Mouse (Mus musculus) spleen, adult 18-20 months (tissue): ENCODE data around the gene Dgkh.
"Not testable (repeated sequence)": the region's sequence is repeated elsewhere in the genome, so short reads cannot be mapped to it uniquely, and the experiment has no call there.

ENCODE experiments used
- DNase-seq, 2 experiments: peaks; one replicate each; pipeline ENCODE4 v3.0.0; 2022; ENCODE audit warnings: mixed read lengths in 2 of 2

Dgkh gene

DNA sequence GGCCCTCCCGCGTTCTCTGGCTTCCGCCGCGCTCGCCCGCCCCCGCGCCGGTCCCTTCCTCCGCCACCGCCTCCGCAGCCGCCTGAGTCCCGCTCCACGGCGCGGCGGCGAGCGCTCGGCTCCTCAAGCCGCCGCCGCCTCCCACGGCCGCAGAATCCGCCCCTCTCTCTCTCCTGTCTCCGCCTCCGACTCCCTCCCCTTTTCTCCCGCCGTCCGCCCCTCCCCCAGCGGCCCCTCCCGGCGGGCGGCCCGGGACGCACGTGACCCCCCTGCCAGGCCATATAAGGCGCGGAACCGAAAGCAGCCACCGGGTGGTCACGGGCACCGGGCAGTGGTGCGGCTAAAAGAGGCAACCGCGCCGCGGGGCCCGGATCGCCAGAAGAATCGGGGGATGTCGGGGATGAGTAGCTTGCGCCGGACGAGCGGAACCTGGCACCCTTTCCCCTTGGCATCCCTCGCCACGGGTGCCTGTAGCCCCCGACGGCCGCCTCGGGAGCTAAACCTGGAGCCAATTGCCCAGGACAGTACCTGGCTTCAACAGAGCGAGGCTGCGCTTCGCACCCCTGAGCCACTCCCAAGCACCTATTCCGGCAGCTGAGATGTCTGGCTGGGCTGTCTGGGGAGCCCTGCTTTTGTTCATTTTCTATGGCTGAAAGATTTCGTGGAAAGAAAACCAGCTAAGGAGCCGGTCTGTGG lies at the start of gene Dgkh:
Dgkh (minus strand) TSS at position 160 of the 696 bp plus-strand sequence.
- DNase-seq, result peak; percentile 81 to 84

DNA sequence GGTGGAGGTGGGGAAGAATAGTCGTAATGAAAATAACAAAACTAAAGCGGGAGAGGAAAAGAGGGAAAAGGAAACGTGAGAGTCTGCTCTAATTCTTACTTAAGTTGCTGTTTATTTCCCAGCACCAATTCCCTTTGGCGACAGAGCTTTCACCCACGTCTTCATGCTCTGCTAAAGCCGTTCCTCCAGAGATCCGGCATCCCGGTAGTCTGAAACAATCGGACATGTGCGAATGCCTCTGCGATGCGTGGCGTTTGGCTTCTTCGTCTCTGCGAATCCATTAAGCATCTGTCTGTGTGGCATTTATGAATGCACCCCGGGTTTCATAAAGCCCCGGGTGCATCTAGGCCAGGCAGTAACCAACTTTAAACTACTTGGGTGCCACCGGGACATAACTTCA lies 44.6 kb upstream of the Dgkh start:
- no peak for DNase-seq

DNA sequence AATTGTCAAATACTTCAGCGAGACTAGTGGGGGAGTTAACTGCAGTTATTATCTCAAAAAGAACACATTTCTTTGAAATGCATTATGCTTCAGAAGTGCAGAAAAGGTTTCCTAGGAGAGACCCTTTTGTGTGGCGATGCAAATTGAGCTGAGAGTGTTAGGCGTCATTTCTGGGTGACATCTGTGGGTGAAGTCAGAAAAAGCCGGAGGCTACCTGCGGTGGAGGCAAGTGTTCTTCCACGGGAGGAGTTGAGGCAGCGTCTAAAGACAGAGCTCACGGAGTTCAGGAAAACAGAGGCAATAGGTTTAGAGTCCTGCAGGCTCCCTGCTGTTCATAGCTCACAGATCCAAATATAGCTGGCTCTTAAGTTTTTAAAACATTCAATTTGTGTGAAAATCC lies 44.1 kb upstream of the Dgkh start:
- DNase-seq, result no peak

DNA sequence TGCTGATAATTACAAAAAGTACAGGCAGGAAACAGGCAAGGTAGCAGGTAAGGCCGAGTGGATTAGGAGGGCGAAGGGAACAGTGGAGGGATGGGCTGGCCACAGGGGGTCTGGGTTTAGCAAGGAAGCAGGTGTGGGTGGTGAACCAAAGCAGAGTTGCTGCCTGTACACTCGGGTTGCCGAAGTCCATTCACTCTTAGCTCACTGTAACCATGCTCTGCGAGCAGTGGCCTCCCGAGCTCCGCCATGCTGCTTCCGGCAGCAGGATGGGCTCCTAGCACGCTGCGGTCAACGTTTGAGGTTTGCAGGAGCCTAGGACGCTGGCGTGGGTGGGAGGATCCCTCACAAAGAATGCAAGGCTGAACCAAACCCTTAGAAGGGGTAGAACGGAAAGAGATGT lies 43.1 kb upstream of the Dgkh start:
- no peak for DNase-seq

DNA sequence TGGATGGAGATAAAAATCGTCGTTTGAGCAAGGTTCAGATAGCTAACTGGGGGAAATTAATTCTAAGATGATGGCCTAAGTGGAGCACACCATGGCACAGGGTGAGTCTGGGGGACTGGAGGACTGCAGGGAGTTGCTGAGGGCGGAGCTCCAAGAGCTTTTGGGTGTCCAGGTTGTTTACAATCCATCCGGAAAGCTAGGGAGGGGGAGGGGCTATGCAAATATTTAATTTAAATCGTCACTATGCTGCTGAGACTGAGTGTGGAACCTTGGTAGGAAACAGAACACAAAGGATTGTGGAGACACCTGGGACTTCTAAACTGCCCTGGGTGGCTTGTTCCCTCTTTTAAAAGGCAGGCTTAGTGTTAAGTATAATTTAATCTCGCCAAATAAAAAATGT lies 42.6 kb upstream of the Dgkh start:
- DNase-seq, result no peak

DNA sequence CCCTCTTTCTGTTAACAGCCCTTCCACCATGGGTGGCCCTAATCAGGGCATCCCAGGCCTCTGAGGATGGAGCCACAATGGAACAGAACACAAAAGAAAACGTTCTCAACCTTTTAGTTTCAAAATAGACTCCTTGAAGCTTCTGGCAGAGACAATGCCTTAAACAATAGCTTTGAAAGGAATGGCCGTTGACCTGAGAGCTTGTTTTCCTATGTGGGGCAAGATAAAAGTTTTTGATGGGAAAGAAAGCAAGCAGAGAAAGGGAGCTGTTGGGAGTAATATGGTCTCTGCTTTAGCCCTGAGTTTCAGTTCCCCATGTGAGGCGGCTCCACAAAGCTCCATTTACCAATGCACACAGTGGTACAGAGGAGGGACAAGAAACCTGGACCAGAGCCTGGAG lies 37.9 kb upstream of the Dgkh start:
- DNase-seq, result no peak

DNA sequence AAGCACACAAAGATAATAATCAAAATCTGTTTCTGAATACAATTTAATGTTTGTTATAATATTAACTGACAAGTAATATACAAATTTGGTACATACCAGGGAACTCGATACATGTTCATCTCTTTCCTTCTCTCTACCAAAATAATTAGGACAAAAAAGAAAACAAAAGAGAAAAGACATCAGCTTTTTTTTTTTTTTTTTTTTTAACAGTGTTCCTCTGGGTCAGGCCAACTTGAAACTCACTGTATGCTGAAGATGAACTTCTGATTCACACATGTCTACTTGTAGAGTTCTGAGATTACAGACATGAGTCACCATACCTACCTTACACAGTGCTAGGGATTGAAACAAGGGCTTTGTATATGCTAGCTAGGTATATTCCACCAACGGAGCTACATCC lies 28.5 kb upstream of the Dgkh start:
- no peak for DNase-seq

DNA sequence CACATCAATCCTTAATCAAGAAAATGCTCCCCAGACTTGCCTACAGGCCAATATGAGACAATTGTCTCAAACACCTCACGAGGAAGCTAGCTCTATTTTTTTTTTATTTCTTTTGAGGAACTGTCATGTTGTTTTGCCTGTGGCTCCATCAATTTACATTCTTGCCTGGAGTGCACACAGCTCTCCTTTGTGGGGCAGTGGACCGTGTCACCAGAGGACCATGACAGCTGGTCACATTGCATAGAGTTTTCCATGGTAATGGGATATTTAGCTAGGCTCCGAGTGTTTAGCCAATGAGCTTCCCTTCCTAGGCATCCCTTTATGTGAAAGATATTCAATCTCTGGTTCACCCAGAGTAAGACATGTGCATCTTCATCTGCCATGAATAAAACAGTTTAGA lies 26.9 kb upstream of the Dgkh start:
- no peak for DNase-seq

DNA sequence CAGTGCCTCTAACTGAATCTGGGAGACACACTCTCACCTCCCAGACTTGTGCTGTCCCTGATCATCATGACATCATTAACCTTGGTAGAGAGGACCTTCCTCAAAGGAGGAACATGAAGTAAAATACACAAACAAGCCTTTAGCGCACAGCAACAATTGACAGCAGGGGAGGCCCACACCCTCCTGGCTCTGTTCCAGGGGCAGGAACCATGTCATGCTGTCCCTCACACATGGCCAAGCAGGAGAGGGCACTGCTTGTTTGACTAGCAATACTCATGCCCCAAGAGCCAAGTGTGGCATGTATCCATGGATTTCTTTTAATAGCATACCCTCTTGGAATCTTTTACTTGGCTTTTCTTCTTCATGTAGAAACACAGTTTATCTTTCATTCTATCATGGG lies 22.7 kb upstream of the Dgkh start:
- DNase-seq, result no peak

DNA sequence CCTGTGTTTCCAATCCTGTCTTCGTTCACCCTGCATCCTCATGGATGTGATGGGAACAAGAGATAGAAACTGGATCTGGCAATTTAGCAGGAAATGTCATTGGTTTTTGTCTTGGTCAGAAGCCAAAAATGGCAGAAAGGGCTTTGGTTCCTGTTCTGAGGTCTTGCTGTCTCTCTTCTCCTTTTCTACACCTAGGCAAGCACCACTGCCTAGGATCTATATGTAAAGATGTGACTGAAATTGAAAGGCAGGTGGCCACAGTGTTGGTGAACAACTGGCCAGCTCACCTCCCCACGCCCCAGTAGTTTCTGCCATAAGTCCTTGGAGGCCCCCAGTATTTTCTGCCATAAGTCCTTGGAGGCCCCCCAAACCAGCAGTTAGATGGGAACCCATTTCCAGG lies 16.1 kb upstream of the Dgkh start:
- no peak for DNase-seq

DNA sequence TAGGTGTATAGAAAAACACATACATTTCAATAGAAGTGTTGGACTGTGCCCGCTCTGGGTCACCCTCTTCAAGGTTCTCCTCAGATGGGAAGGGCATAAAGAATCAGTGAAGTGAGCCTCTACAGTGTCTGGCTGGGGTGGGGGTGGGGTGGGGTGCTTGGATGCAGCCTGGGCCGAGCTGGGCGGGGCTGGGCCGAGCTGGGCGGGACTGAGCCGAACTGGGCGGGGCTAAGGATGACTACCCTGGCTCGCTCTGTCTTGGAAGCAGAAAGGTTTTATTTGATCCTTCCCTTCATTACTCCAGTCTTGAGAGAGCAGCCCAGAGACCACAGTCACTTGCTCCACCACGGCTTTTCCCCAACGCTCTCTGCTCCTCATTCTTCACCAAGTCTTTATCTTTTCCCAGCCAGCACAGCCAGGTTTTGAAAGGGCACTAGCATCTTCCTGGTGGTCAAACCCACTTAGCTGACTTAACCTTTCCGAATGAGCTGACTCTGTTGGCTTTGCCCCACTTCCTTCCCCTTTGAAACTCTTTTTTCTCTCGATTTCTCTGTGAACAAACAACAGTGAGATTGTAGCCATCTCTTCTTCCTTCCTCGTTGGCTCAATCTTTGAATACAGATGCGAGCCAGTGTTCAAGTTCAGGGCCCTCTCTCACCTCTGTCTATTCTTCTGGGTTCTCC lies 15.5 kb upstream of the Dgkh start:
- no peak for DNase-seq

DNA sequence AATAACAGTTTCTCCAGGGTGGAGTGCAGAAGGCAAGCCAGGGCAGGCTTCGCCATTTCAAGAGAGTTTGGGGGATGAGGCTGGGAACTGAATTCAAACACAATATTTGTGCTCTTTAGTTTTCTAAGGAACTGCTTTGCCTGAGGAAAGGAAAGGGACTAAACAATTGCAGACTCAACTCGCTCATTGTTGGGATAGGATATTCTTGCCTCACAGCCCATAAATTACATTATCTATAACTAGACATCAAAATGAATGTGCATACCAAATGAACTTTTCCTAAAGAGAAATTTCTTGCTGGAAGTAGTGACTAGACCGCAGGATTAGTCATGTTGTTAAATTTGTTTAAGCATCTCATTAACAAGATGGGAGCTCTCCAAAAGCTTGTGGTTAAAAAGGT lies 14.9 kb upstream of the Dgkh start:
- DNase-seq, result no peak

DNA sequence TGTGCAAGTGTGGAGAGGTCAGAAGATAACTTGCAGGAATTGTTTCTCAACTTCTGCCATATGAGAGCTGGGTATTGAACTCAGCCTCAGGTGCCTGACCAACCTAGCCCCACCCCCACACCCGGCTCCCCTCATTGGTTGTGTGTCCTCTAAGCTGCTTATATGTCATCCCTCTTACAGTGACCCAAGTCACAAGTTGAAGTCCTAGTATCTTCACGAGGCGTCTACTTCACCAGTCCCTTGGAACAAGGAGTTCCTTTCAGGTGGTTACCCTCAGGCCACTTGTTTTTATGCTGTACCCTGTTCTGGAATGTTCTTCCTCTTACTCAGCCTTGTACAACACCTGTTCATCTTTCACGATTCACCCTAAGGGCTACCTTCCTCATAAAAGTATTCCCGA lies 2.0 kb upstream of the Dgkh start:
- DNase-seq, result no peak

DNA sequence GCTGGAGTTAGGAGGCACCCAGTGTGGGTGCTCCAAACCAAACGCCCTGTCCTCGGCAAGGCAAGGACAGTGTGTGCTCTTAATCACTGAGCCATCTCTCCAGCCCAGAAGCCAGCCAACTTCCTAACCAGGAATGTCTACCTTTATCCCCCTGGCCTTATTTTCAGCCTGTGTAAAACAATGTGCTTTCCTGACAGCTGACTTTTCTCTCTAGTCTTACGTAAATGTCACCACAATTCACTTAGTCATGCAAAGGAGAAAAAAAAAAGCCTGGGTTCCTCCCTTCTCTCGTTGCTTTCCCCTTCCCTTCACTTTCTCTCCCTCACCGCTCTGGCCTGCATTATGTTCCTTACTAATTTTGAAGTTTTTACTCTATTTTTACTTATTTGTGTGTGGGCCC lies 1.6 kb upstream of the Dgkh start:
- not testable (repeated sequence) for DNase-seq

DNA sequence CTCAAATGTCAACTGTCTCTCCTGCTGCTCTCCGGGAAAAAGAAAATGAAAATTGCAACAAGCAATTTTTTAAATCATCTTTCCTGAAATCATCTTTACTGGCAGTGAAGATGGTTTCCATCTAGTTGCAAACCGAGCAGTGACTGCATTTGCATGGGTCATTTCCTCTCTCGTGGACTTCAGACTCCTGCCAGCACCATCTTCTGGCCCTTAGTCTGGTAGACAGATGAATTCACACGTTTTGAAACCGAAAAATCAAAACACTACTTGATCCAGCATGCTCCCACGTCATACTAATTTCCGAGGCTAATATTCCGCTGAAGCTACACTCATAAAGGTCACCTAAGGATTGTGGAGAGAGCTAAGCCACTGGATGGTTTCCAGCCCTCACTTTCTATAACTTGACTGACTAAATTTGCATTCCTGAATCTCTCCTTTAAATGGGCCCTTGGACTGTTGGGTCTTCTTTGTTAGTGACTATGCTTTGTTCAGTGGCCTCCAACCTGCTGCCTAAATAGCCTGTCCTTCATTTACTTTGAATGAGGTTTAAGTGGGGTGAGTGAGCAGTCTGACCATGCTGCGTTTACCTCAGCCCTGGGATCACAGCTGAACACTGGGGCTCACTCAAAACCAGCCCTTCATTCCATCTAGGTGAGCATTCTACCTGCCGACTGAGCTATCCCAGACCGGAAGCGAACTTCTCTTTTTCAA lies 945 bp upstream of the Dgkh start:
- DNase-seq, result no peak

DNA sequence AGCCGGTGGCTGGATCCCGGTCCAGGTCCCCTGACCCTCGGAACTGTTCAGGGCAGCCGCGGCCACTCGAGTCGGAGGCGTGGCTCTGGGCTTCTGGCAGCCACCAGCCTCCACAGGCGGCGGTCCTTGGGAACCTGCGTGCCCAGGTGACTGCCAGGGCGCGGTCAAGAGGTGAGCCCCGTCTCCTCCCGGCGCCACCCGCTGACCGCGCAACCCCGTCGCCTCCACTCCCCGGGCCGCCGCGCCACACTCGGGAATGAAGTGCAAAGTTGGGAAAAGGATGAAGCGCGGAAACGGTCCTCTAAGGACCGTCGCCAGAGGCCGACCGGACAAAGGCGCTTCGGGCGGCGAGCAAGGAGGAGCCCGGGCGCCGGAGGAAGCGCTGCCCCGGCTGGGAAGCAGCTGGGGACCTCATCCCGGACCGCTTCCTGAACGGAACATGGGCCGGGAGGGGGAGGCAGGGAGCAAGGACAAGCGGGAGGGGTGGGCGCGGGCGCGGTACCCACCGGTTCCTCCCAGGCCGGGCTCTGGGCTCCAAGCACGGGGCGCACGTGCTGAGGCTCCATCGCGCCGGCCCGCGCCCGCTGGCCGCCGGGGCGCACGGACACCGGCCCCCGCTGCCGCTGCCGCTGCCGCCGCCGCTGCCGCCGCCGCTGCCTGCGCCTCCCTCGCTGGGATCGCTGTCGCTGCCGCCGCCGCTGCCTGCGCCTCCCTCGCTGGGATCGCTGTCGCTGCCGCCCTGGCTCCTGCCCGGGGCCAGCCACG lies 542 bp downstream of the Dgkh start:
- peak in 1 of 2 experiments; percentile 25 for DNase-seq

DNA sequence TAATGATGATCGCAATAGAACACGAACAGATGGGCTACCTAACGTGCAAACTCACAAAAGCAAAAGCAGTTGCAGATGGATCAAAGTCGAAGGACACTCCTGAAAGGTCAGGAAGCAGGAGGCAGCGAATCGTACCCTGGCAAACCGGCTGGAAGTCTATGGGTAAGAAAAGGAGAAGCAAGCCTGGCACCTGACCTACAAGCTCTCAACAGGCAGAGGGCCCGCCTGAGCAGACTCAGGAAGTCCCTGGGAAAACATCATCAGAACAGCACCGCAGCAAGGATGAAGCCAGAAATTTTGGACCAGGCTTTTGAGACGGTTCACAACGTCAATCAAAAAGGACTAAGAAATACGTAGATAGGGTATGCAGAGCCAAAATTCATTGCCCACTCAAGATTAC lies 1.3 kb downstream of the Dgkh start:
- peak in 1 of 2 experiments; percentile 24 for DNase-seq

DNA sequence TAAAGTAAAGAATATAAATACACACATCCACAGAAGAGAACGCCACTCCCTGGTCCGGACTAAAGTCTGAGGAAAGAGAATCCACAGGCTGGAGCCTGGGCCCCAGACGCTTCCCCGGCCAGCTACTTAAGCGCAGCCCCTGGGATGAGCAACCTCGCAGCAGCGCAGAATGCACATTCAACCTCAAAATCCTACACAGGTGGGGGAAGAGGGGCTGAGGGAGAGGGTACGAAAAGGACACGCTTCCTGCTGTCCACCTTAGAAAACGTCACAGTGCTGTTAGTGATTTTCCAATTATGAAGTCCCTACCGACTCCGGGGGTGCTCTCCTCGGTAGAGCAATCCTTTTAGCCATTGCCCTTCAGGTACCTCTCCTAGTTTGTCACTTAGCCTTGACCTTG lies 6.6 kb downstream of the Dgkh start:
- DNase-seq, result no peak

DNA sequence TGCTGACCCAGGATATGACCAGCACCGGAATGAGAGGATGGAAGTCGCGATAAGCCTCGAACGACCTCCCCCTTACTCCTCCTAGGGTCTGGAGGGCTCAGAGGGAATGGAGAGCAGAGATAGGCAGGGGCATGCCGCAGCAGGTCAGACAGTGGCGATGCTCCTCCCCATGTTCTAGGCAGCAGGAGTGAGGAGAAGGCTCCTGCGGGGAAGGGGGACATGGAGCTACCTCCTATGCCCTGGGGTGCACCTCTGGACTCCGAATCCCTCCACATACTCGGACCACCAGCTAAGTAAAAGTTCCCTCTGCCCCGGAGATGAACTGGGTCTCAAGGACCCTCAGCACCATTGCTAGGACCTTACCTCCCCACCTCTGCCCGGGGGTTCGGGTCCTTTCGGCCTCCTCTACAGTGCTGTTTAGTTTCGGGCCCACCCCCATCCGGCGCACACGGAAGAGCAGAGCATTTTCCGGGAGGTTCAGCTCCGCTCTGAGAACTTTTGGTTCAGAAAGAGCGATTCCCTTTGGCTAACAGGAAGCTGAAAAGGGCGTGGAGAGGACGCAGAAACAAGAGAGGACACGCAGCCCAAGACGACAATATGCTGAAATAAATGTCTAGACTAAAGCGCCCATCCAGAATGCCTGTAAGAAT lies 7.1 kb downstream of the Dgkh start:
- DNase-seq, result no peak

DNA sequence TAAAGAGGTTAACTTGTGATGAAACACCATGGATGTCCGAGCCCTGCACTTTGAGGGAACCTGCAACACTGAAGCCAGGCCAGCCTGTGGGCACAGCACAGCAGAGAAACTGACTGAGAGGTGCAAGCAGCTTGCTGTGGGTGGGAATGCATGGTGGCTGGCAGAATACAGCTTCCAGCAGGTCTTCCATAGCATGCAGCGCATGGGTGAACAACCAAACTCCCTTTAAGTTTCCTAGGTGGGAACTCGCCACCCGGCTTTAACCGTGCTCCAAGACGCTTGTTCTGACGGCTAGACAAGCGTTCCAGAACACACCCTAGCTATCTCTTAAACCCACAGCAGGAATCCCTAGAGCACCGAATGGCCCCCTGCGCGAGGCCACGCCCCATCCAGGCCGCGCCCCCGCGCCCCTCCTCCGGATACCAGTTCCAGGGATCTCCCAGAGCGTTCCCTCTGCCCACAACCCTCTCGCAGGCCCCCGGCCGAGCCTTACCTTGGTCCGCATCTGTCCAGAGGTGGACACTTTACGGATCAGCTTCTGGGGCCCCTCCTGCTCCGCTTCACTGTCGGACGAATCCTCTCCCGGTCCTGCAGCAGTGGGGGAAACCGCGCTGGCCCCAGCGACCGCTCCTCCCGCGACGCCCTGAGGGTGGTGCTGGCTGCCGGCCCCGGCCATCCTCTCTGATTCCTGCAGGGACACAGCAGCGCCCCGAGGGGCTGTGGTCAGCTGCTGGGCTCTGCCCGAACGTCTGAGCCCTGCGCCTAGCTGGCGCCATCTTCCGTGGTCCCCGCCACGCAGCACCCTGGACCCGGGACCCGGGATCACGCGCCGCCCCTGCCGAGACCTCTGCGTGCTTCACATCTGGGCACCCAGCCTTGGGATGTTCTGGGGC lies 7.9 kb downstream of the Dgkh start:
- DNase-seq, result peak in 1 of 2 experiments; percentile 33

DNA sequence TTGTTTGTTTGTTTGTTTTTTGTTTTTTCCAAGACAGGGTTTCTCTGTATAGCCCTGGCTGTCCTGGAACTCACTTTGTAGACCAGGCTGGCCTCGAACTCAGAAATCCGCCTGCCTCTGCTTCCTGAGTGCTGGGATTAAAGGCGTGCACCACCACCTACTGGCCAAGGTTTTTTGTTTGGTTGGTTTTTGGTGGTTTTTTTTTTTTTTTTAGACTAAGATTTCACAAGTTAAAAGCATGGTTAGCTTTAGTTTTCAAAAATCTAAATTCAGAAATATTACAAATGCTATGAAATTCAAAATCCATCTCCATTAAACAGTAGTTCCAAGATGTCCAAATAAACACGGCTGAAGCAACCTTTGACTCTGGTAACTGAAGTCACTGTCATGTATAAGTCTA lies 8.9 kb downstream of the Dgkh start:
- DNase-seq, result not testable (repeated sequence)

DNA sequence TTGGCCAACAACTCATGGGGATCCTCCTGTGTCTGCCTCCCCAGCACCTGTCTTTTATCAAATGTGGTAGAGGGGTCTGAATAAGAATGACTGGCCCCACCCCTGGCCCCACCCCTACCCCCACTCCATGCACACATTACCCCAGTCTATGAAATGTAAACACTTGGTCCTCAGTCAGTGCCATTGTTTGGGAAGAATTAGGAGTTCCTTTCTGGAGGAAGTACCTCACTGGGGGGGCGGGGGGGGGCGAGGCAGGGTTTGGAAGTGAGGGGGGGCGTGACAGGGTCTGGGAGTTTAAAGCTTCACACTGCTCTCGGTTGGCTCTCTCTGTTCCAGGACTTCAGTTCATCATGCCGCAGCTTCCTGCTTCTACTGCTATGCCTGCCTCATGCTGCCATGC lies 10.5 kb downstream of the Dgkh start:
- DNase-seq, result no peak
